Mouse (Mus musculus) lung, embryonic 16.5 days (tissue): Measurements from ENCODE around the gene Hist1h2br. TPM values are rescaled to one million over a fixed set of nuclear protein-coding genes. Genes with fewer than 3 reads are reported as not detected.
"Not testable (repeated sequence)": the region's sequence is repeated elsewhere in the genome, so short reads cannot be mapped to it uniquely, and the experiment has no call there.

Source experiments
- ATAC-seq: fragments of 200-750 bp; cut with Nextera tagmentation; 2 replicates; pipeline ENCODE4 v1.8.0; 2017; ENCODE audit warnings: low read depth, mild to moderate bottlenecking, moderate library complexity
- H3K27ac ChIP-seq: fragments of 300-500 bp; sonication (generic); 2 replicates; pipeline ENCODE4 v1.5.1; 2014; ENCODE audit warnings: mild to moderate bottlenecking, control low read depth, low read length
- H3K27me3 ChIP-seq: fragments of 300-500 bp; sonication (generic); 2 replicates; pipeline ENCODE4 v1.6.1; 2014; ENCODE audit warnings: low read depth, low read length, mixed read lengths; ENCODE audit not compliant: control insufficient read depth, insufficient read depth
- H3K36me3 ChIP-seq: fragments of 300-500 bp; sonication (generic); 2 replicates; pipeline ENCODE4 v1.6.1; 2014; ENCODE audit warnings: low read length; ENCODE audit not compliant: control insufficient read depth, insufficient read depth
- H3K4me1 ChIP-seq: fragments of 300-500 bp; sonication (generic); replicated peaks from 2 replicates; pipeline ENCODE4 v1.6.1; 2014; ENCODE audit warnings: low read length, mixed read lengths; ENCODE audit not compliant: control insufficient read depth, insufficient read depth
- H3K4me2 ChIP-seq: fragments of 300-500 bp; sonication (generic); 2 replicates; pipeline ENCODE4 v1.6.1; 2014; ENCODE audit warnings: low read depth, low read length, control low read depth
- H3K4me3 ChIP-seq: fragments of 300-500 bp; sonication (generic); 2 replicates; pipeline ENCODE4 v1.5.1; 2014; ENCODE audit warnings: mild to moderate bottlenecking, low read length, control low read depth
- H3K9ac ChIP-seq: fragments of 300-500 bp; sonication (generic); 2 replicates; pipeline ENCODE4 v1.6.1; 2014; ENCODE audit warnings: low read length, control low read depth
- H3K9me3 ChIP-seq: fragments of 300-500 bp; sonication (generic); 2 replicates; pipeline ENCODE4 v1.6.1; 2016; ENCODE audit warnings: low read length; ENCODE audit not compliant: control insufficient read depth
- WGBS: fragments of 180-500 bp; shearing (Covaris S2); extraction: QIAGEN DNeasy Blood & Tissue Kit; methylation state at CpG from one replicate; pipeline ENCODE4 v1.1.7; 2014; 5-methylcytosine and 5-hydroxymethylcytosine counted together
- polyA plus RNA-seq: library from polyadenylated mRNA; unstranded; fragments of >200 nt; fragmentation: Nextera tagmentation; extraction: Ambion mirVana; gene quantifications from 2 replicates; pipeline ENCODE4 v1.2.1, GENCODE M21; 2015

Gene Hist1h2br
- polyA plus RNA-seq, 1 experiment from 2014 or later: 29.0 TPM

DNA sequence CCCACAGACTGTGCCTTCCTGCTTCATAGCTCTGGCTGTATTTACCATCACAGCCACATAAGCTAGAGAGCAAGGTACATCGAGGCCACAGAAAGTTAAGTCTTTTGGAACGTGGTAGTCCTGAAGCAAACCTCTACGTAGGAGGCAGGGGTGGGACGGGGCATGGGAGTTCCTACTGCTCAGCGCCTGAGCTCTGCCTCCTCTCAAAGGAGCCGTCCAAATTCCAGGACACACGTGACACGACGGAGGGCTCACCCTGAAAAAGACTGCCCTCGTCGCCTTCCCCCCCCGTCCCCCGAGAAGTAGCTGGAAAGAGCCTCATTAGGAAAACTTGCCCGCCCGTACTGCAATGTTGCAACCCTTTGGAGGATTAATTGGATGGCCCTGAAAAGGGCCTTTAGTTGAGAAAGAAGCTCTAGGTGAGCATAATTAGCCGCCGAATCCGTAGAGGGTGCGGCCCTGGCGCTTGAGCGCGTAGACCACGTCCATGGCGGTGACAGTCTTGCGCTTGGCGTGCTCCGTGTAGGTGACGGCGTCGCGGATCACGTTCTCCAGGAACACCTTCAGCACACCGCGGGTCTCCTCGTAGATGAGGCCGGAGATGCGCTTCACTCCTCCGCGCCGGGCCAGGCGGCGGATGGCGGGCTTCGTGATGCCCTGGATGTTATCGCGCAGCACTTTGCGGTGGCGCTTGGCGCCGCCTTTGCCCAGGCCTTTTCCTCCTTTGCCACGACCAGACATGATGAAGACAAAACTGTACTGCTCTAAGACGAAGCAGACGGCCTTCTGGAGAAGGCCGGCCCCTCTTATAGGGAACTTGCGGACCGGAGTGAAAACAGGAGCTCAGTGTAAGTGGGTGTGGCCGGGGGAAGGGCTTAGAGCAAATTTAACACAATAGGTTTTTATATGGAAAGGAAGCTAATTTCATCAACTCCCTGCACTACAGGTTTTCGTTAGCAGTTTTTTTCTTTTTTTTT lies 1.8 kb upstream of the Hist1h2br start, which contains the start of gene Hist1h4n:
Hist1h4n (minus strand) TSS at position 779 of the 977 bp plus-strand sequence.
- not testable (repeated sequence) for H3K4me1 ChIP-seq, H3K9me3 ChIP-seq, H3K27me3 ChIP-seq, H3K9ac ChIP-seq, H3K36me3 ChIP-seq
- H3K4me2 ChIP-seq: peak within 1 kb of the TSS; percentile 35
- 2% methylated on average over 19 of the region's 58 CpGs for WGBS
- 0 out of 2 replicates have a peak within 1 kb of the TSS, but pooled peaks have one; percentile 46 for H3K27ac ChIP-seq
- H3K4me3 ChIP-seq: 0 out of 2 replicates have a peak within 1 kb of the TSS, but pooled peaks have one; percentile 15
- peak; percentile 86 for ATAC-seq

DNA sequence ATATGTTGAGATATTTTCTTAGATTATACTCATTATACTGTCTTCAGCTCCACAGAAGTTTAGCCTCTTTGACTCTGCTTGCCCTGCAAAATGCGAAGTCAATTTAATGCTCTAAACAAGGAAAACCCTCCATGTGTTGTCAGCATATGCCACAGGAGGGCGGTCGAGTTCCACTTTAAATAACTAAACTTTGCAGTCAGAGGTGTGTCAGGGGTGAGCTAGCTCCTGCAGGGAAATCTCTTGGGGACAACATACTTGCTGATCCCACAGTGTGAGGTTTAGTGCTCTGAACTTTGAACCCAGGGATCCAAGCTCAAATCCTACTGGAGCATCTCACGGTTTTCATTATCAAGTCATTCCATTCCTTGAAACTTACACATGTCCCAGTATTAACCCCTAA lies 7.0 kb downstream of the Hist1h2br start:
- not testable (repeated sequence) for H3K9me3 ChIP-seq, H3K36me3 ChIP-seq, H3K9ac ChIP-seq, H3K27ac ChIP-seq, H3K4me1 ChIP-seq, H3K27me3 ChIP-seq, H3K4me3 ChIP-seq, H3K4me2 ChIP-seq
- peak; percentile 79 for ATAC-seq
- no CpG with 5 or more reads among the region's 4 CpGs for WGBS

DNA sequence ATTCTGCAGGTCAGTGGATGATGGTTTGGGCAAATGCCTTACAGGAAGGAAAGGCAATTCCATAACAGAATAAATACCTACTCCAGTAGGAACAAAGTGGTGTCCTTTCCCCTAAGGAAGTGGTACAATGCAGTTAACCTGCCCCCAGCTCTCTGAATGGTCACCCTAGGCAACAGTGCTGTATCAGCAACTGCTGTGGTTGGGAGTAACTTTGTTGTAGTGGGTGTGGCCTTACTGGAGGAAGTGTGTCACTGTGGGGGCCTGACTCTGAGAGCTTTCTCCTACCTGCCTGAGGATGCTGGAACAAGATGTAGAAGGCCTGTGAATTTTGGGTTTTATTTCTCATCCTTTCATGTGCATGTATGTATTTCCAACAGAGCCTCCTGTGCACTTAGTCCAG lies 12.8 kb downstream of the Hist1h2br start:
- not testable (repeated sequence) for H3K9me3 ChIP-seq, H3K9ac ChIP-seq, H3K4me1 ChIP-seq, ATAC-seq, H3K4me3 ChIP-seq, H3K36me3 ChIP-seq, H3K4me2 ChIP-seq, H3K27me3 ChIP-seq, H3K27ac ChIP-seq

DNA sequence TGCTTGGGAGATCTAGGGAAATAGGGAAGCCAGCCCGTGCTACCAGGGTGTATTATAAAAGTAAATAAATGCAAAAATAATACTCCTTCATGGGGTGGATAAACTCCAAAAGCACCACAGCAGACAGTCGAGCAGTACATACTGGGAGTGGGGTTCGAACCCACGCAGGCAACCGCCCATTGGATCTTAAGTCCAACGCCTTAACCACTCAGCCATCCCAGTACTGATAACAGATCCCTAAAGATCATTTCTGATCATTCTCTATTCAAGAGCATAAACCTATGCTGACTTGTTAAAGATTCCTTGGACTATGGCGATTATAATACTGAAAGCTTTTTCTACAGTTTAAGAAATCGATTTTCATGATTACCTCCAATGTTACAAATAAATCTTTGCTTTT lies 14.3 kb downstream of the Hist1h2br start:
- H3K27ac ChIP-seq: no peak overlapping the region
- no peak for ATAC-seq
- H3K4me3 ChIP-seq: no peak overlapping the region
- no peaks in the 10 kb centered on the region for H3K4me1 ChIP-seq
- no peaks in the 10 kb centered on the region for H3K36me3 ChIP-seq
- H3K9me3 ChIP-seq: no peaks in the 10 kb centered on the region
- H3K9ac ChIP-seq: no peak overlapping the region
- H3K27me3 ChIP-seq: no peaks in the 10 kb centered on the region
- H3K4me2 ChIP-seq: no peak overlapping the region
- 33% methylated on average over 8 of the region's 8 CpGs for WGBS

- H3K36me3 ChIP-seq, H3K4me2 ChIP-seq, H3K4me1 ChIP-seq, H3K9ac ChIP-seq, ATAC-seq, H3K27me3 ChIP-seq, H3K9me3 ChIP-seq, H3K27ac ChIP-seq, H3K4me3 ChIP-seq: not testable (repeated sequence)
- 50% methylated on average over 1 of the region's 1 CpGs for WGBS
These were observed 17.2 kb downstream of the Hist1h2br start for GRCm38 (mm10) chr13:21850696-21851095.

GRCm38 (mm10) chr13:21852215-21852945 lies 18.8 kb downstream of the Hist1h2br start:
- H3K27ac ChIP-seq: no peak overlapping the region
- no peak overlapping the region for H3K4me3 ChIP-seq
- WGBS: 42% methylated on average over 3 of the region's 3 CpGs
- H3K4me2 ChIP-seq: no peak overlapping the region
- H3K27me3 ChIP-seq: no peaks in the 10 kb centered on the region
- H3K9ac ChIP-seq: no peak overlapping the region
- ATAC-seq: no peak
- H3K9me3 ChIP-seq: no peaks in the 10 kb centered on the region
- H3K4me1 ChIP-seq: no peaks in the 10 kb centered on the region
- no peaks in the 10 kb centered on the region for H3K36me3 ChIP-seq

- Histone ChIP-seq H3K4me1 (no peaks in the 10 kb centered on the region), H3K27ac (no peak overlapping the region), H3K9me3 (no peaks in the 10 kb centered on the region), H3K9ac (no peak overlapping the region), H3K4me2 (peak overlapping the region; percentile 64), H3K27me3 (no peaks in the 10 kb centered on the region), H3K36me3 (no peaks in the 10 kb centered on the region), H3K4me3 (peak overlapping the region; percentile 54)
- 4% methylated on average over 11 of the region's 11 CpGs for WGBS
- peak; percentile 23; the same call in 1 of the 2 replicates for ATAC-seq
These were observed 21.6 kb downstream of the Hist1h2br start for GRCm38 (mm10) chr13:21855146-21855545.

DNA sequence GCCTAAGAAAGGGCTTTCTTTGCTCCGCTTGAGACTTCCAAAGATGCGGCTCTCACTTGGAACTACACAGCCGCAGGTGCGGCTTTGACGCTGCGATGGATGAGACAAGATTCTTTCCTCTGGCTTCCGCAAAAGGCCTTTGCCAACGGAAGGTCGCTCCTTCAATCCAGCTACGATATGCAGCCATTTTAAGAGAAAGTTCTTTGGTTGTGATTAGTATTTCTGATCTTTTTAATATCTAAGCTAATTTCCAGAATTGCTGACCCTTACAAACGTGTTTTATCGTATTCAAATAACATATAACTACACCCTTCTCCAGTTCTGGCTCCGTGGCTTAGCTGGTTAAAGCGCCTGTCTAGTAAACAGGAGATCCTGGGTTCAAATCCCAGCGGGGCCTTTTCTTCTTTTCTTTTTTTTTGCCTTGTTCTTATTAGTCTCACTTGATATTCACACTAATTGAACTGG lies 22.2 kb downstream of the Hist1h2br start:
- ATAC-seq: no peak
- H3K9ac ChIP-seq: no peak overlapping the region
- under 1% methylated on average over 15 of the region's 15 CpGs for WGBS

DNA sequence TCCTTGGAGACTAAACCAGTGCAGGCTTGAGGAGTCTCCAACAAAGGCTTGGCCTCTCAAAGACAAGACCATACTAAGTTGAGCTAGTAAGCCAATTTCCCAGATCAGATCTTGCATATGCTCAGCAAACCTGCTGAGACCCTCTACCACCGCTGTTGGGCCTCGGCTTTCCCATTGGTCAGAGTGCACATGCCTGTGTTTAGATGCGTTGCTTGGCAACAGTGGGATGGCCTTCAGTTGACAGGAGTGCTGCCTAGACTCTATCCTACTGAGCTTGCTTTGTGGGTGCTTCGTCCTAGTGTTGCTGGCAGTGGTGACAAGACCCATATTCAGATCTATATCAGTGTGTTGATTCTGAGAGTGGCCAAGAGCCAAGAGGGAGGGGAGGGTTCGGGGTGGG lies 28.1 kb downstream of the Hist1h2br start:
- Histone ChIP-seq H3K4me3 (no peak overlapping the region), H3K4me2 (no peak overlapping the region), H3K27me3 (no peaks in the 10 kb centered on the region), H3K9me3 (no peaks in the 10 kb centered on the region), H3K4me1 (no peaks in the 10 kb centered on the region), H3K36me3 (no peaks in the 10 kb centered on the region), H3K9ac (no peak overlapping the region), H3K27ac (no peak overlapping the region)
- 20% methylated on average over 5 of the region's 5 CpGs for WGBS
- no peak for ATAC-seq

More for the DNA sequence above, 22.2 kb downstream of the Hist1h2br start:
- Histone ChIP-seq H3K4me2 (peak overlapping the region; percentile 64), H3K36me3 (no peaks in the 10 kb centered on the region), H3K27me3 (no peaks in the 10 kb centered on the region), H3K27ac (no peak overlapping the region), H3K9me3 (no peaks in the 10 kb centered on the region), H3K4me1 (no peaks in the 10 kb centered on the region), H3K4me3 (peak overlapping the region; percentile 54)
